Mouse (Mus musculus): ENCODE results near the gene Chac1. TPM values are rescaled to one million over a fixed set of nuclear protein-coding genes. Genes with fewer than 3 reads are reported as not detected.
A peak's percentile ranks its signal among the peaks of the same experiment; 100 is the strongest.

Chac1 gene
- polyA plus RNA-seq, 1 experiment from 2014 or later = 0.90 TPM

DNA sequence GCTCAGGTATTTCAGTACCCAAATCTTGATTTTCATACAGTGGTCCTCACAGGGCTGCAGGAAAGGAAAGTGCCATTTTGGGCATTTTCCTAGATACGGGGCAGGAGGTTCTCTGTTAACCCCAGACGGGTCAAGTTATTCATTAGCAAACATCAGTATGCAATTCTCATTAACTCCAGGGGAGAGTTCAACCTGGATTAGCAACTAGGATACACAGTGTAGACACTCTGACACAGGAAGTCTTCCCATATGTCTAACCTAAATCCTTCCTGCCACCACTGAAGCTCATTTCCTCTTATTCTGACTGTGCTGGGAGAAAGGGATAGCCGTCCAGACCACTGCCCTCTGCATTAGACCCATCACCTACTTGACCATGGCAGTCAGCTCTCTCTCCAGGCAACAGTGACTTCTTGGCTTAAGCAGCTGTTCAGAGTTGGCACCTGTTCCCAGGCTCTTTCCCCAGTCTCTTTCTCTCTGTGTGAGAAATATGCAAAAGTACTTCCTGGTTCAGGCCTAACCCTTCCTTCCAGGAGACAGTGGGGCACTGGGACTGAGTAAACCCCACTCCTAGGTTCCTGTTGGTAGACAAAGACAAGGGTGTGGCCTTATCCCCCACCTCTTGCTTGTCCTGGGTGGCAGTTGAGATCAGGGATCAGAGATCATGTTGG, 32.9 kb upstream of the Chac1 start:
- H3K4me1 ChIP-seq (replicated peaks; ENCODE audit: control insufficient read depth, insufficient read depth, low read length) = peaks cover 15% of the 10 kb centered on the region
- H3K27ac ChIP-seq (ENCODE audit: low read depth, low read length) = no peak overlapping the region
- H3K4me2 ChIP-seq (ENCODE audit: low read depth, low read length, severe bottlenecking) = no peak overlapping the region
- no peak overlapping the region for H3K4me3 ChIP-seq (ENCODE audit: low read depth, low read length)
- 68% methylated on average over 3 of the region's 3 CpGs for WGBS
- DNase-seq (ENCODE audit: low spot score) (no peak), ATAC-seq (replicated peaks; ENCODE audit: low FRiP score) (no peak)
- no peak overlapping the region for H3K9ac ChIP-seq (ENCODE audit: low read length)
- H3K36me3 ChIP-seq (ENCODE audit: control insufficient read depth, insufficient read depth, low read length) = no peaks in the 10 kb centered on the region
- peaks cover 60% of the 10 kb centered on the region for H3K27me3 ChIP-seq (ENCODE audit: control insufficient read depth, insufficient read depth, low read length)
- no peaks in the 10 kb centered on the region; the same call in 1 of the 2 replicates for H3K9me3 ChIP-seq (ENCODE audit: control insufficient read depth, low read length)

GRCm38 (mm10) chr2:119320571-119320970, 30.5 kb upstream of the Chac1 start:
- ATAC-seq (replicated peaks; ENCODE audit: low FRiP score) = no peak
- H3K9ac ChIP-seq (ENCODE audit: low read length) = no peak overlapping the region
- no peaks in the 10 kb centered on the region; the same call in 1 of the 2 replicates for H3K9me3 ChIP-seq (ENCODE audit: control insufficient read depth, low read length)
- DNase-seq (ENCODE audit: low spot score) = no peak
- WGBS = 84% methylated on average over 8 of the region's 8 CpGs
- H3K27me3 ChIP-seq (ENCODE audit: control insufficient read depth, insufficient read depth, low read length) = peaks cover 80% of the 10 kb centered on the region
- H3K4me1 ChIP-seq (replicated peaks; ENCODE audit: control insufficient read depth, insufficient read depth, low read length) = peaks cover 25% of the 10 kb centered on the region
- H3K27ac ChIP-seq (ENCODE audit: low read depth, low read length) = no peak overlapping the region
- H3K4me2 ChIP-seq (ENCODE audit: low read depth, low read length, severe bottlenecking) = no peak overlapping the region
- H3K36me3 ChIP-seq (ENCODE audit: control insufficient read depth, insufficient read depth, low read length) = no peaks in the 10 kb centered on the region
- H3K4me3 ChIP-seq (ENCODE audit: low read depth, low read length) = no peak overlapping the region

DNA sequence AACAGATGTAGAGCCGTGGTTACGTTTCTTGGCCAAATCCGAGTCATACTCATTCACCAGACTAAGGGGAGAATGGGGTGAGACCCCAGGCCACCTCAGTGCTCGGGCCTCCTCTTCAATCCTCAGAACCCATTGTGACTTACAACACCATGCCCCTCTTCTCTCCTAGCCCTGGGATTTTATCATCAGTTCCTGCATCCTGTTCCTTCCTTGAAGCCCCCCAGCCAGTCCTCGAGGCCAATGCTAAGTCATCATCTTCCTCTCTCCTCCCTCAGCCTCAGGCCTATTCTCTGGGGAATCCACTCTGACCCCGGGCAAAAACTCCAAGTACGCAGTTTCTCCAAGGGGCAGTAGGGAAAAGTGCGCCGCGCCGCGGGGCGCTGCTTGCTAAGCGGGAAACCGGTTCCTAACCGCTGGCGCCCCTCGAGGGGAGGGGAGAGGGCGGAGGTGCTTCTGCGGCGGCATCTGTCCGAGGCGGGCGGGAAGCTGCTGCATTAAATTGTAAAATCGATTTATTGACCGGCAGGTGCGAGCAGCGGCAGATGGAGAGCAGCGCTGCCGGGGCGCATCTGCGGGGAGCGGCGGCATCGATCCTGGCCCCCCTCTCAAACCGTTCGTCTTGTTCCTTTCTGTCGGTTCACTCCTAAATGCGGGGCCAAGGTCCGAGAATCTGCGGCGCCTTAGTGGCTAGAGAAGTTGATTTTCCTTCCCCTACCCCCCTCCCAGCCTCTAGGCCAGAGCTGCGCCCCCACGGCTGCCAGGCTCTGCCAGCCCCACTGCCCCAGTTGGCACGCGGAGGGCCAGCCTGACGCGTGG, 29.1 kb upstream of the Chac1 start:
- no peaks in the 10 kb centered on the region for H3K9me3 ChIP-seq (ENCODE audit: control insufficient read depth, low read length)
- no peak; the same call in 1 of the 2 replicates for ATAC-seq (replicated peaks; ENCODE audit: low FRiP score)
- H3K27me3 ChIP-seq (ENCODE audit: control insufficient read depth, insufficient read depth, low read length) = peaks cover 90% of the 10 kb centered on the region
- H3K36me3 ChIP-seq (ENCODE audit: control insufficient read depth, insufficient read depth, low read length) = no peaks in the 10 kb centered on the region
- under 1% methylated on average over 48 of the region's 48 CpGs for WGBS
- peak overlapping the region; percentile 12; the same call in 1 of the 2 replicates for H3K9ac ChIP-seq (ENCODE audit: low read length)
- H3K27ac ChIP-seq (ENCODE audit: low read depth, low read length) = peak overlapping the region; percentile 39; the same call in 1 of the 2 replicates
- peak overlapping the region; percentile 49 for H3K4me2 ChIP-seq (ENCODE audit: low read depth, low read length, severe bottlenecking)
- DNase-seq (ENCODE audit: low spot score) = peak; percentile 72
- peak overlapping the region; percentile 27 for H3K4me3 ChIP-seq (ENCODE audit: low read depth, low read length)
- peaks cover 36% of the 10 kb centered on the region for H3K4me1 ChIP-seq (replicated peaks; ENCODE audit: control insufficient read depth, insufficient read depth, low read length)

GRCm38 (mm10) chr2:119322587-119323300, 28.3 kb upstream of the Chac1 start:
- Histone ChIP-seq H3K9me3 (ENCODE audit: control insufficient read depth, low read length) (no peaks in the 10 kb centered on the region), H3K4me2 (ENCODE audit: low read depth, low read length, severe bottlenecking) (peak overlapping the region; percentile 49), H3K27me3 (ENCODE audit: control insufficient read depth, insufficient read depth, low read length) (peaks cover 94% of the 10 kb centered on the region), H3K36me3 (ENCODE audit: control insufficient read depth, insufficient read depth, low read length) (no peaks in the 10 kb centered on the region), H3K27ac (ENCODE audit: low read depth, low read length) (0 out of 2 replicates have a peak overlapping the region, but pooled peaks have one; percentile 39), H3K9ac (ENCODE audit: low read length) (no peak overlapping the region; the same call in 1 of the 2 replicates), H3K4me3 (ENCODE audit: low read depth, low read length) (peak overlapping the region; percentile 27), H3K4me1 (replicated peaks; ENCODE audit: control insufficient read depth, insufficient read depth, low read length) (peaks cover 39% of the 10 kb centered on the region)
- ATAC-seq (replicated peaks; ENCODE audit: low FRiP score) = peak; percentile 80
- peak; percentile 88 for DNase-seq (ENCODE audit: low spot score)
- 1% methylated on average over 39 of the region's 39 CpGs for WGBS

DNA sequence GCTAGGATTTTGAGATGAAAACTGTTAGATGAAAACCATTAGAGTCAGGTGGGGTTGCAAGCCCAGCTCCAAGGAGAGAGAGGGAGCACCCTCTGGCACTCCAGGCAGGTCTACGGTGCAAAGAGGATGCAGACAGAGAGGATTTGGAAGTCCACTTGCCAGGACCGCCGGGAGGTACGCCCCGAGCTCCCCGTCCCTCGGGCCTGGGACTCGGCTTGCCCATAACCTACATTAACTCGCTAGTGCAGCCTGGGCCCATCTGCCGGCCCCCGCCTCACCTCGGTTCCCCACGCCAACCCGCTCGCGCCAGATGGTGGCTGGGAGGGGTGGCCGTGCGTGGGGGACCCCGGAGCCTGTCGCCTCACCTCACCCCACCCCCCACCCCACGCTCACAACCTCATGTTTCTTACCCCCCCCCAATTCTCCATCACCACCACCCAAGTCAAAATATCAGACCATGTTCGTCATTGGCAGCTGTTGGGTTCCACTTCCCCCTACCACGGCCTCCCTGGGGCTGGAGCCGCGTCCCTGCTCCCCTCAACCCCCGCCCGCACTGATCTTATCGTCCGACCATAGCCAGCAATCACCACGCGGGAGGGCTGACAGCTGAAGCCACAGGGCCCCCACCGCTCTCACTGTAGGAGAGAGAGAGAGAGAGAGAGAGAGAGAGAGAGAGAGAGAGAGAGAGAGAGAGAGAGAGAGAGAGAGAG, 27.0 kb upstream of the Chac1 start:
- H3K4me1 ChIP-seq (replicated peaks; ENCODE audit: control insufficient read depth, insufficient read depth, low read length) = peaks cover 39% of the 10 kb centered on the region
- H3K27me3 ChIP-seq (ENCODE audit: control insufficient read depth, insufficient read depth, low read length) = peaks cover 97% of the 10 kb centered on the region
- no peak overlapping the region for H3K9ac ChIP-seq (ENCODE audit: low read length)
- DNase-seq (ENCODE audit: low spot score) (no peak), ATAC-seq (replicated peaks; ENCODE audit: low FRiP score) (no peak)
- H3K36me3 ChIP-seq (ENCODE audit: control insufficient read depth, insufficient read depth, low read length) = no peaks in the 10 kb centered on the region
- H3K9me3 ChIP-seq (ENCODE audit: control insufficient read depth, low read length) = no peaks in the 10 kb centered on the region
- H3K4me2 ChIP-seq (ENCODE audit: low read depth, low read length, severe bottlenecking) = peak overlapping the region; percentile 5; the same call in 1 of the 2 replicates
- H3K27ac ChIP-seq (ENCODE audit: low read depth, low read length) = no peak overlapping the region
- WGBS = 1% methylated on average over 31 of the region's 32 CpGs
- H3K4me3 ChIP-seq (ENCODE audit: low read depth, low read length) = no peak overlapping the region

DNA sequence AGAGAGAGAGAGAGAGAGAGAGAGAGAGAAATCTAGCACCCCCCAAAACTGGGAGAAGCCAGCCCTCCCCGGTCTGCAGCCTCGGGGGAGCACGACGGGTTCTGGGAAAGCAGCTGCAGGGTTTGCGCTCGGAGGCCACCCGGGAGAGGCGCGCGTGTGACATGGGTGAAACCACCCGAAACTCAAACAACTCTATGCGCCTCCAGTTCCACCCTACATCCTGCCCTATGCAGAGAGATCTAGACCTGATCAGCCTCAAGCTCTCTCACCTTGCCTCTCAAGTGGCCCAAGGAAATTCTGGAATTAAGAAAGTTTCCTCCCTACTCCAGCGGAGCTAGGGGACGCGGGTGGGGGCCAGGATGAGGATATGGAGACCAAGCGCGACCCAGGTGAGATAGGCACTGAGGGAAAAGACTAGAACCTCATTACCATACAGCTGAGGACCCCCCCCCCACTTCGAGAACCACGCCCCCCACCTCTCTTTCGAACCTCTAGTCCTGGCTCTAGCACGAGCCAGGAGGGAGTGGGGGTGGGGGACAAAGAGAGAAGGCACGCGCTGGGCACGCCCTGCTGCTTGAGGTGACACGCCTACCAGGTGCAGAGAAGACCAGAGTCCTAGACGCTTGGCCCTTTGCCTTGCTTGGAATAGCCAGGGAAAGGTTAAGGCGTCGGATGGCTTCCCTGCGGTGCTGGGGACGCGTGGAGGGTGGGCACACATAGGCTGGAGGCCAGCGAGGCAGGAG, 26.3 kb upstream of the Chac1 start:
- H3K27ac ChIP-seq (ENCODE audit: low read depth, low read length) = no peak overlapping the region
- peak overlapping the region; percentile 34; the same call in 1 of the 2 replicates for H3K4me3 ChIP-seq (ENCODE audit: low read depth, low read length)
- no peaks in the 10 kb centered on the region for H3K9me3 ChIP-seq (ENCODE audit: control insufficient read depth, low read length)
- ATAC-seq (replicated peaks; ENCODE audit: low FRiP score) (peak; percentile 10; the same call in 1 of the 2 replicates), DNase-seq (ENCODE audit: low spot score) (no peak)
- no peak overlapping the region for H3K9ac ChIP-seq (ENCODE audit: low read length)
- peak overlapping the region; percentile 60 for H3K4me2 ChIP-seq (ENCODE audit: low read depth, low read length, severe bottlenecking)
- H3K27me3 ChIP-seq (ENCODE audit: control insufficient read depth, insufficient read depth, low read length) = peaks cover 96% of the 10 kb centered on the region
- peaks cover 40% of the 10 kb centered on the region for H3K4me1 ChIP-seq (replicated peaks; ENCODE audit: control insufficient read depth, insufficient read depth, low read length)
- WGBS = under 1% methylated on average over 32 of the region's 32 CpGs
- H3K36me3 ChIP-seq (ENCODE audit: control insufficient read depth, insufficient read depth, low read length) = no peaks in the 10 kb centered on the region

GRCm38 (mm10) chr2:119325568-119326143, 25.4 kb upstream of the Chac1 start, which contains the start of gene Dll4:
Dll4 (plus strand) TSS chr2:119325784.
- Histone ChIP-seq H3K27ac (ENCODE audit: low read depth, low read length) (no peak within 1 kb of the TSS), H3K27me3 (ENCODE audit: control insufficient read depth, insufficient read depth, low read length) (peaks cover 96% of the 10 kb centered on the region), H3K9me3 (ENCODE audit: control insufficient read depth, low read length) (no peaks in the 10 kb centered on the region), H3K36me3 (ENCODE audit: control insufficient read depth, insufficient read depth, low read length) (no peaks in the 10 kb centered on the region), H3K4me2 (ENCODE audit: low read depth, low read length, severe bottlenecking) (peak within 1 kb of the TSS; percentile 60), H3K4me1 (replicated peaks; ENCODE audit: control insufficient read depth, insufficient read depth, low read length) (peaks cover 40% of the 10 kb centered on the region), H3K9ac (ENCODE audit: low read length) (no peak within 1 kb of the TSS), H3K4me3 (ENCODE audit: low read depth, low read length) (peak within 1 kb of the TSS; percentile 34)
- ATAC-seq (replicated peaks; ENCODE audit: low FRiP score) (no peak), DNase-seq (ENCODE audit: low spot score) (peak; percentile 72)
- under 1% methylated on average over 33 of the region's 33 CpGs for WGBS
